Mouse (Mus musculus): ENCODE measurements at regions not wholly inside any gene's neighbourhood (a gene's known extent, or its start where the extent isn't known, plus 50 kb on each side); places are given as distances from the start of the nearest gene placed in this dataset.

GRCm38 (mm10) chr17:82731561-82731960, 483.5 kb upstream of the Pkdcc start:
- 81% methylated on average over 4 of the region's 4 CpGs for WGBS (ENCODE audit: insufficient replicate concordance)

GRCm38 (mm10) chr17:82742445-82742844, 472.6 kb upstream of the Pkdcc start:
- H3K27me3 ChIP-seq (ENCODE audit: insufficient read depth, low read length), result no peaks in the 10 kb centered on the region
- 90% methylated on average over 1 of the region's 1 CpGs for WGBS (ENCODE audit: insufficient replicate concordance)
- ATAC-seq (no peak), DNase-seq (no peak)
- H3K4me2 ChIP-seq (ENCODE audit: low read depth, low read length), result no peak overlapping the region
- no peak overlapping the region for H3K4me3 ChIP-seq (ENCODE audit: low read depth, low read length)
- no peaks in the 10 kb centered on the region for H3K4me1 ChIP-seq (ENCODE audit: insufficient read depth)
- no peak overlapping the region for H3K9ac ChIP-seq (replicated peaks)
- no peak overlapping the region for H3K27ac ChIP-seq (ENCODE audit: low read depth)
- no peak for TF ChIP-seq EP300 (IDR thresholded peaks at IDR 0.05; ENCODE audit: low read depth)
- TF ChIP-seq CTCF (IDR thresholded peaks at IDR 0.05; ENCODE audit: low read depth), result no peak
- H3K9me3 ChIP-seq (ENCODE audit: low read length), result no peaks in the 10 kb centered on the region
- H3K36me3 ChIP-seq (replicated peaks; ENCODE audit: insufficient read depth, low read length), result no peaks in the 10 kb centered on the region

More at GRCm38 (mm10) chr17:82731561-82731960, 483.5 kb upstream of the Pkdcc start:
- TF ChIP-seq EP300 (IDR thresholded peaks at IDR 0.05; ENCODE audit: low read depth) (no peak), CTCF (IDR thresholded peaks at IDR 0.05; ENCODE audit: low read depth) (no peak)
- no peak for ATAC-seq
- Histone ChIP-seq H3K9ac (replicated peaks) (no peak overlapping the region), H3K9me3 (ENCODE audit: low read length) (no peaks in the 10 kb centered on the region), H3K36me3 (replicated peaks; ENCODE audit: insufficient read depth, low read length) (no peaks in the 10 kb centered on the region), H3K27me3 (ENCODE audit: insufficient read depth, low read length) (no peaks in the 10 kb centered on the region), H3K4me1 (ENCODE audit: insufficient read depth) (no peaks in the 10 kb centered on the region), H3K27ac (ENCODE audit: low read depth) (no peak overlapping the region), H3K4me2 (ENCODE audit: low read depth, low read length) (no peak overlapping the region), H3K4me3 (ENCODE audit: low read depth, low read length) (no peak overlapping the region)
- DNase-seq, result no peak

GRCm38 (mm10) chr17:82757400-82757799, 457.7 kb upstream of the Pkdcc start:
- Histone ChIP-seq H3K4me3 (ENCODE audit: low read depth, low read length) (no peak overlapping the region), H3K27ac (ENCODE audit: low read depth) (no peak overlapping the region), H3K27me3 (ENCODE audit: insufficient read depth, low read length) (no peaks in the 10 kb centered on the region), H3K4me1 (ENCODE audit: insufficient read depth) (no peaks in the 10 kb centered on the region), H3K9ac (replicated peaks) (no peak overlapping the region), H3K4me2 (ENCODE audit: low read depth, low read length) (no peak overlapping the region), H3K9me3 (ENCODE audit: low read length) (no peaks in the 10 kb centered on the region), H3K36me3 (replicated peaks; ENCODE audit: insufficient read depth, low read length) (no peaks in the 10 kb centered on the region)
- TF ChIP-seq EP300 (IDR thresholded peaks at IDR 0.05; ENCODE audit: low read depth) (no peak), CTCF (IDR thresholded peaks at IDR 0.05; ENCODE audit: low read depth) (no peak)
- no peak for DNase-seq
- ATAC-seq, result no peak
- 66% methylated on average over 3 of the region's 3 CpGs for WGBS (ENCODE audit: insufficient replicate concordance)

GRCm38 (mm10) chr17:82779096-82779495, 436.0 kb upstream of the Pkdcc start:
- Histone ChIP-seq H3K9ac (replicated peaks) (no peak overlapping the region), H3K4me3 (ENCODE audit: low read depth, low read length) (no peak overlapping the region), H3K36me3 (replicated peaks; ENCODE audit: insufficient read depth, low read length) (no peaks in the 10 kb centered on the region), H3K27ac (ENCODE audit: low read depth) (no peak overlapping the region), H3K4me2 (ENCODE audit: low read depth, low read length) (no peak overlapping the region), H3K9me3 (ENCODE audit: low read length) (no peaks in the 10 kb centered on the region), H3K4me1 (ENCODE audit: insufficient read depth) (no peaks in the 10 kb centered on the region), H3K27me3 (ENCODE audit: insufficient read depth, low read length) (no peaks in the 10 kb centered on the region)
- WGBS (ENCODE audit: insufficient replicate concordance), result 59% methylated on average over 2 of the region's 2 CpGs
- ATAC-seq (no peak), DNase-seq (no peak)
- TF ChIP-seq CTCF (IDR thresholded peaks at IDR 0.05; ENCODE audit: low read depth) (no peak), EP300 (IDR thresholded peaks at IDR 0.05; ENCODE audit: low read depth) (no peak)

GRCm38 (mm10) chr17:82822129-82822528, 393.0 kb upstream of the Pkdcc start:
- Histone ChIP-seq H3K4me2 (ENCODE audit: low read depth, low read length) (no peak overlapping the region), H3K4me1 (ENCODE audit: insufficient read depth) (no peaks in the 10 kb centered on the region), H3K4me3 (ENCODE audit: low read depth, low read length) (no peak overlapping the region), H3K9me3 (ENCODE audit: low read length) (no peaks in the 10 kb centered on the region), H3K27me3 (ENCODE audit: insufficient read depth, low read length) (no peaks in the 10 kb centered on the region), H3K9ac (replicated peaks) (no peak overlapping the region), H3K36me3 (replicated peaks; ENCODE audit: insufficient read depth, low read length) (no peaks in the 10 kb centered on the region), H3K27ac (ENCODE audit: low read depth) (no peak overlapping the region)
- no peak for TF ChIP-seq CTCF (IDR thresholded peaks at IDR 0.05; ENCODE audit: low read depth)
- no peak for TF ChIP-seq EP300 (IDR thresholded peaks at IDR 0.05; ENCODE audit: low read depth)
- DNase-seq, result no peak
- no peak for ATAC-seq
- 58% methylated on average over 3 of the region's 3 CpGs for WGBS (ENCODE audit: insufficient replicate concordance)

- Histone ChIP-seq H3K4me2 (ENCODE audit: low read depth, low read length) (no peak overlapping the region), H3K4me1 (ENCODE audit: insufficient read depth) (no peaks in the 10 kb centered on the region), H3K27ac (ENCODE audit: low read depth) (no peak overlapping the region), H3K9me3 (ENCODE audit: low read length) (no peaks in the 10 kb centered on the region), H3K27me3 (ENCODE audit: insufficient read depth, low read length) (no peaks in the 10 kb centered on the region), H3K36me3 (replicated peaks; ENCODE audit: insufficient read depth, low read length) (no peaks in the 10 kb centered on the region), H3K4me3 (ENCODE audit: low read depth, low read length) (no peak overlapping the region), H3K9ac (replicated peaks) (no peak overlapping the region)
- ATAC-seq, result no peak
- TF ChIP-seq CTCF (IDR thresholded peaks at IDR 0.05; ENCODE audit: low read depth) (no peak), EP300 (IDR thresholded peaks at IDR 0.05; ENCODE audit: low read depth) (no peak)
- no peak for DNase-seq
- 37% methylated on average over 7 of the region's 7 CpGs for WGBS (ENCODE audit: insufficient replicate concordance)
Observed at GRCm38 (mm10) chr17:82824057-82824456, 391.0 kb upstream of the Pkdcc start.

GRCm38 (mm10) chr17:82824619-82825018, 390.5 kb upstream of the Pkdcc start:
- H3K4me3 ChIP-seq (ENCODE audit: low read depth, low read length), result no peak overlapping the region
- H3K9me3 ChIP-seq (ENCODE audit: low read length), result no peaks in the 10 kb centered on the region
- WGBS (ENCODE audit: insufficient replicate concordance), result 75% methylated on average over 6 of the region's 6 CpGs
- no peaks in the 10 kb centered on the region for H3K27me3 ChIP-seq (ENCODE audit: insufficient read depth, low read length)
- no peaks in the 10 kb centered on the region for H3K4me1 ChIP-seq (ENCODE audit: insufficient read depth)
- no peak overlapping the region for H3K9ac ChIP-seq (replicated peaks)
- DNase-seq (no peak), ATAC-seq (no peak)
- no peak overlapping the region for H3K4me2 ChIP-seq (ENCODE audit: low read depth, low read length)
- no peaks in the 10 kb centered on the region for H3K36me3 ChIP-seq (replicated peaks; ENCODE audit: insufficient read depth, low read length)
- H3K27ac ChIP-seq (ENCODE audit: low read depth), result no peak overlapping the region
- TF ChIP-seq CTCF (IDR thresholded peaks at IDR 0.05; ENCODE audit: low read depth) (no peak), EP300 (IDR thresholded peaks at IDR 0.05; ENCODE audit: low read depth) (no peak)

Data from liver, postnatal 0 days (tissue).